Mouse (Mus musculus) lung, adult 2 months (tissue): ENCODE results near the gene Chid1.

Source experiments
- CTCF ChIP-seq: fragments of 200-500 bp; IDR thresholded peaks from 2 replicates; pipeline ENCODE4 v1.5.1; 2011; ENCODE audit warnings: mild to moderate bottlenecking, low read length, control low read depth; ENCODE audit not compliant: insufficient read depth
- POLR2A ChIP-seq: fragments of 200-500 bp; IDR thresholded peaks from 2 replicates; pipeline ENCODE4 v1.6.1; 2011; ENCODE audit warnings: low read depth, mild to moderate bottlenecking, control low read depth, low read length, borderline replicate concordance; ENCODE audit errors: extremely low read depth

- TF ChIP-seq POLR2A (no peak), CTCF (no peak)
Observed at GRCm38 (mm10) chr7:141470637-141470944, 69.1 kb downstream of the Chid1 start.
